Mouse (Mus musculus) ovary, postnatal 14 days (tissue): ENCODE measurements at regions not wholly inside any gene's neighbourhood (a gene's known extent, or its start where the extent isn't known, plus 50 kb on each side); places are given as distances from the start of the nearest gene placed in this dataset.

ENCODE experiments used
- DNase-seq: peaks from one replicate; pipeline ENCODE4 v3.0.0; 2022; ENCODE audit warnings: low spot score

GRCm38 (mm10) chrY:43772246-43772645, 492.0 kb downstream of the Gm21739 start:
- peak; percentile 0 for DNase-seq
